Mouse (Mus musculus) thymus, adult 18-20 months (tissue): ENCODE measurements around the gene Hs3st5.
"Not testable (repeated sequence)": the region's sequence is repeated elsewhere in the genome, so short reads cannot be mapped to it uniquely, and the experiment has no call there.

Source experiments
- DNase-seq, 2 experiments: peaks; one replicate each; pipeline ENCODE4 v3.0.0; 2022; ENCODE audit warnings: mixed read lengths in 2 of 2

The Hs3st5 gene

DNA sequence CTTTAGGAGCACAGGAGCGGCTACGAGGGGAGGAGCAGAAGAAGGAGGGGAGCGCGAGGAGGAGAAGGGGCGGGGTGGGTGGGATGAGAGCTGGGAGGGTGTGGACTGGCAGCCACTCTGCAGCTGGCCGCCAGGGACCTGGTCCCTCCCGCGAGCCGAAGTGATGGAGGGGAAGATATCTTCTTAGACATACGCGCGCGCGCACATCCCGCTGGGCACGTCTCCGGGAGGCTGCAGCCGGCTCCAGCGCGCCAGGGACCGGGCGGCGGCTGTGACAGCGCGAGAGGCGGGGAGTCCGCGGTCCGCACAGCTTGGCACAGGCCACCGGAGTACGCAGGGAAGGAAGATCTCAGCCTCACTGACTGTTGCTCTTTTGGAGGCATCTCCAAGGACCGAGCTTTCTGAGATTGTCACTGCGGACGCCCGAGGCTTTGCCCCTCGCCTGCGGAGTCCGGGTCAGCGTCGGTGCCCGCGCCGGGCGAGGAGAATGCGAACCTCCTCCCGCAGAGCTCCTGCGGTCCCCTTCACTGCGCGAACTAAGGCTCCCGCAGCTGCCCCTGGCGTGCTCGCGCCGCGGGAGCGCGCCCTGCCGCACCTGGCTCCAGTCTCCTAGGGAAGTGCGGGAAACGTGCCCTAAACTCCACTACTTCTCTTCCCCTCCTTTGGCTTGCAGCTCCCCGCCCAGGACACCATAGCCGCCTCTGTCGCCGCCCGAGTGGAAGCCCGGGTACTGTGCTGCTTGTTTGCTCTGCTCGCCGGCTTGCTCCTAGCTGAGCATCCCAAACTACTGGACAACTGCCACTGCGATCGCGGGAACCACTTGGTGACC lies at the start of gene Hs3st5:
TSS of gene Hs3st5 (plus strand) at position 88 of the 829 bp plus-strand sequence.
- no peak for DNase-seq

GRCm38 (mm10) chr10:36468664-36469063 lies 38.0 kb upstream of the Hs3st5 start:
- DNase-seq = no peak

DNA sequence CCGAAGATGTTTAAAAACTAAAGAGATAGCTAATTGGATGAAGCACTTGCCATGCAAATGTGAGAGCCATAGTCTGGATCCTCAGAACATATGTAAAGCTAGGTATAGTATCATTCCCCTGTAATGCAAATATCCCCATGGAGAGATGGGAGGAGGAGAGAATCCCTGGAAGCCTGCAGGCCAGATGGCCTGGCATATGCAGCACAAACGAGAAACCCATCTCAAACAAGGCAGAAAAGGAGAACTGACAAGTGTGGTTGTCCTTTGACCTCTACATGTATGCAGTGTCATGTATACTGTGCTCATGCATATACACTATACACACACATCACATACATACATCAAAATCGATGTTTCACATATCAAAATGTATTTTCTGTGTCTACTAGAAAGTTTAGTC lies 35.5 kb upstream of the Hs3st5 start:
- no peak for DNase-seq

GRCm38 (mm10) chr10:36474834-36475233 lies 31.8 kb upstream of the Hs3st5 start:
- no peak for DNase-seq

- no peak for DNase-seq
Observed at GRCm38 (mm10) chr10:36477543-36477942, 29.1 kb upstream of the Hs3st5 start.

GRCm38 (mm10) chr10:36483362-36483761 lies 23.3 kb upstream of the Hs3st5 start:
- DNase-seq = no peak

- DNase-seq = no peak
Observed at GRCm38 (mm10) chr10:36484011-36484410, 22.6 kb upstream of the Hs3st5 start.

DNA sequence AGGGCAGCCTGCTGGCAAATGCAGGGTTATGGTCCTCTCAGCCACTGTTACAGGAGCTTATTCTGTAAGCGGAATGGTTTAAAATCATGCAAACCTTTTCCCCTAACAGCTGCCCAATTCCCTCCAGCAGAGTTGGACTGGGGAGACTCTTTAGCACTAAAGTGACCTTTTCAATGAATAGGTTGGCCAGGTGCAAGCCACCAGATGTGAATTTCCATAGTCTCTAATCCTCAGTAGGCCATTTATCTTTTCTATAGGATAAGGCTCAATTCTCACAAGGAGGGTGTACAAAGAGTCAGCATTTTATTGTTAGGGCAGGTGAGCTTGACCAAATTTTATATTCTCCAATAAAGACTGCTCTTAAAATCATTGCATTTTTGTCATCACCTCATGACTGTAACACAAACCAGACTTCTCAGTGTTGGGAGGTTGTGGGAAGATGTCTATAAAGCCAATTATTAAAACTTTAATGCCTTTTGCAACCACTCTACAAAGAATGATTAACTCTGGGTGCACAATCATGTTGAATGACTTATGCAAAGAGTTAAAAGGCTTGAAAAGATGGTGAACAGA lies 21.8 kb upstream of the Hs3st5 start:
- no peak for DNase-seq

GRCm38 (mm10) chr10:36493566-36493965 lies 13.0 kb upstream of the Hs3st5 start:
- DNase-seq = no peak

- DNase-seq = no peak
Observed at GRCm38 (mm10) chr10:36499713-36500112, 6.9 kb upstream of the Hs3st5 start.

DNA sequence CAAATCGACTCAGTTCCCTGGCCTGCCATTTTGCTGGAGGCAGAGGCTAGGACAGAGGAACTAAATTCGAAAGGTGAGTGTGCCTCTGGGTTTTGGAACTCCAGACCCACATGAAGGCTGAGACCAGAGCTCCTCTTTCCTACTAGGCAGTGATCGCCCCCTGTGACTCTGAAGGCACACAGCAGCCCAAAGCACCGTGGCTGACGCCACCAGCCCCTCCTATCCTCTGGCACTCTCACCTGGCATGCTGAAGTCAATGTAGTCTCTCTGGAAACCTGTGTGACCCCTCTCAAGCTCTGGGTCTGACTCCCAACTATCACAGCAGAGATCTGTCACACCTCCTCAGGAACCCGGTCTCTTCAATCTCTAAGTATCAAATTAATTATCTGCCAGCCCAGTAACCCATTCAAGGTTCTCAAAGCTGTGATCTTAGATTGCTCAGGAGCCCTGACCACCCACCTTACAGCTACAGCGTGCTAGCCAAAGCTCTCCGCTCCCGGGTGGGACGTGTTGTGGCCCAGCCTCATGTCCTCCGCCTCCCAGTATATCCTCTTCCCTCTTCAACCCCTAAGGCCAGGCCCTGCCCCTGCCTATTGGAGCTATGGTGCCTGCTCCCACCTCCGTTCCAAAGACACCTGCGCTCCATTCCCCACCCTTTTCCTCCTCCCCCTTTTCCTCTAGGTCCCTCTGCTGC lies 434 bp upstream of the Hs3st5 start:
- no peak for DNase-seq

DNA sequence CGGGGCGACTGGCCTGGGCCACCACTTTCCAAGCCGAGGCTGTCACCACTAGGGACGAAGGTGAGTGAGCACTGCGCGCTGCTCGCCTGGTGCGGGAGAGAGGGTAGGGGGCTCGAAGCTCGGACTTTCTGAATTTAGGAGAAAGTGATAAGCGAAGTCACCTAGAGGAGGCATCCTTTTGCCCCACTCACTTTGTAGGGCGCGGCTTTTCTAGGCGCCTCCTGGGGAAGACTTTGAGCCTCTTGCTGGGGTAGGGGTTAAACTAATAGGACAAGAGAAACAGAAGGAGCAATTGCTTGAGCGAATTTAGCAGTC lies 899 bp downstream of the Hs3st5 start:
- DNase-seq = no peak

DNA sequence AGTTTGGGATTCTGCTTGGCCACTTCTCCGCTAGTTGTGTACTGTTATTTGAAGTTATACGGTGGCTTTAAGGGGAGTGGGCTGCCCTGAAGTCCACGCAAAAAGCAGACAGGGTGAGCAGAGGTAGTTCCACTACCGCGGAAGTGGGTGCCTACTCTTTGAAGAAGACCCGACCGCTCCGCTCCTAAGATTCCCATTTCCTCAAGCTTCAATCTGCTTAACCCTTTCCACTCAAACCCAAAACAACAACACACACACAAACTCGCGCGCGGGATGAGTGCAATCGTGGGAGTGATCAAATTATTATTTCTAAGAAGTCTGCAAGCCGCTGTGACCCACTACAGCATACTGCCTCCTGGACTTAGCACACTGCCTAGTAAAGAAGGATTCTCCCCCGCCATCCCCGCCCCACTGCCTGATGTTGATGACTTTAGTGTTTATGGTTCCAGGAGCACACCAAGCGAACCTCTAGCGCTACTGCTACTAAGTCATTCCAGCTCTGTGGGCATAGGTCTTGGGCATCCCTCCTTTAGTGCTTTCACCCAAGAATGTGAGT lies 1.5 kb downstream of the Hs3st5 start:
- no peak for DNase-seq

DNA sequence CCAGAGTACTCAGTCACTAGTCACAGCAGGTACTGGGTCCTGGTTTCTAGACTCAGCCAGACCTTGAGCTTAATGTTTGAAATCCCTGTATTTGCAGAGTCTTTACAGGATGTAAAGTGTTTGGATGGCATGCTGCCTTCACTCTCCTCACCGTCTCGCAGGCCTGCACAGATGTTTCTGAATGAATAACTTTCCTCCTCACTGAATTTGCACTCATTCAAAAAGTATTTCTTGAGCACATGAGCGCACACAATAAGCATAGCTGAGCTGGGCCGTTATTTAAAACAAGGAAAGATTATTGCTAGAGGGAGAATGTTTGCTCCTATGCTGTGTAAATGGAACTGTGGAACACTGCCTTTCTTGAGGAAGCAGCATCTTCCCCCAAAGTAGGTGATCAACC lies 2.9 kb downstream of the Hs3st5 start:
- DNase-seq = no peak

DNA sequence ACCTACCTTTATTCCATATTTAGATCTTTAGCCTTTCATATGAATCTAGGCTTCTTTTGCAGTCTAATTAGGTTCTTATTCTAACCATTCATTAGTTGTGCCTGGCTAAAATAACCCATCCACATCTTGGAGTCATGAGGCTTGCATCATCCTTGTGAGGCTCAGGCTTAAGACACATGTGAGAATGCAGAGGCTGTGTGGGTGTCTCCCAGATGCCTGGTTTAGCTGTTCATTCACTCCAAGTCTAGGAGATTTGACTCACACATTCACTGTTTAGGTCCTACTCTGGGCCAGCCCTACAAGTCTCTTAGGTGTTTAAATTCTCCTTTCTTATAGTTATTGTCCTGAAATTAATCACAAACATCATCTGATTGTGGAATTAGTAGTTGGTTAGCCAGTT lies 17.3 kb downstream of the Hs3st5 start:
- DNase-seq = no peak

- DNase-seq = no peak
Observed at GRCm38 (mm10) chr10:36533633-36534335, 27.2 kb downstream of the Hs3st5 start.

GRCm38 (mm10) chr10:36546622-36547021 lies 40.0 kb downstream of the Hs3st5 start:
- no peak for DNase-seq

- DNase-seq = not testable (repeated sequence)
Observed at GRCm38 (mm10) chr10:36547713-36548112, 41.1 kb downstream of the Hs3st5 start.

DNA sequence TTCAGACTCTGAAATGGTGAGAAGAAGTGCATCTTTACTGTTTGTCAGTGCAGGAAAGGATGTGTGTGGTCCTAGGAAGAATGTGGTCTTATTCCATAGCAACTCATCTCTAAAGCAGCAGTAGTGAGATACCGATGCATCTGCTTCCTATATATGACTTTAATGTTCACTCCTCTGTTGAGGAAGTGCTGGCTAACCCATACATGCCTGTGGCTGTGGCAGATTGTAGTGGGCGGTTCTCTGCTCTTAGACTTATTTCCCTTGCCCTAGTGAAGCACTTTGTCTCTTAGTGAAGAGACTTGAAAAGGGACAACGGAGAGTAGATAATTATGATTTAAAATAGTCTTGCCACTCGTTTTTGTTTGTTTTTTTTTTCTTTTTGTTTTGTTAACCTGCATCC lies 47.4 kb downstream of the Hs3st5 start:
- no peak for DNase-seq

- no peak for DNase-seq
Observed at GRCm38 (mm10) chr10:36554941-36555888, 48.6 kb downstream of the Hs3st5 start.

GRCm38 (mm10) chr10:36556128-36556527 lies 49.5 kb downstream of the Hs3st5 start:
- no peak for DNase-seq

DNA sequence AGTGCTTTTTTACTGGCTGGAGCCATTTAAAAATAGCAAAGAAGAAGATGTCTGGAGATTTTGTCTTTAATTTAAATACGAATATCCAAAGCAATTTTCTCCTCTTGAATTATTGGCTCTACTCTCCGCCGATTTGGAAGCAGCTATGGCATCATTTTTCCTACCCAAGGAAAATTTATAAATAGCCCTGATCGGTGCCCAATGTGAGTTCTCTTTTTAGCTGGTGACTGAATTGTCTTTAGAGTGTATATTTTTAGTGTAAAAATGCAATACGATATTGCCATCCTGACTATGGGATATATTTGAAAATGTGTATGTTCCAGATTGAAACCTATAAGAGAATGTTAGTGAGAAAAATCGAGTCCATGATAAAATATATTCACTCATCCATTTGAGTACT lies 51.1 kb downstream of the Hs3st5 start:
- DNase-seq = no peak
